Mouse (Mus musculus) intestine, embryonic 14.5 days (tissue): ENCODE data around the gene Cdx4. TPM values are rescaled to one million over a fixed set of nuclear protein-coding genes. Genes with fewer than 3 reads are reported as not detected.
A peak's percentile ranks its signal among the peaks of the same experiment; 100 is the strongest.

Source experiments
- ATAC-seq: fragments of 200-750 bp; cut with Nextera tagmentation; replicated peaks from 2 replicates; pipeline ENCODE4 v1.8.0; 2017; ENCODE audit warnings: low read depth, moderate number of reproducible peaks, moderate TSS enrichment, moderate library complexity; ENCODE audit not compliant: low FRiP score, low TSS enrichment
- DNase-seq: peaks from one replicate; pipeline ENCODE4 v3.0.0-alpha.2; 2018; ENCODE audit warnings: low spot score
- H3K27ac ChIP-seq: fragments of 300-500 bp; sonication (generic); 2 replicates; pipeline ENCODE4 v1.5.1; 2014; ENCODE audit warnings: low read depth, mild to moderate bottlenecking, control low read depth
- H3K27me3 ChIP-seq: fragments of 300-500 bp; sonication (generic); replicated peaks from 2 replicates; pipeline ENCODE4 v1.6.1; 2014; ENCODE audit warnings: low read length, control low read depth; ENCODE audit not compliant: control insufficient read depth, insufficient read depth
- H3K36me3 ChIP-seq: fragments of 300-500 bp; sonication (generic); 2 replicates; pipeline ENCODE4 v1.6.1; 2014; ENCODE audit warnings: low read length, control low read depth; ENCODE audit not compliant: control insufficient read depth, insufficient read depth
- H3K4me1 ChIP-seq: fragments of 300-500 bp; sonication (generic); replicated peaks from 2 replicates; pipeline ENCODE4 v1.6.1; 2014; ENCODE audit warnings: low read length, control low read depth, mixed read lengths; ENCODE audit not compliant: control insufficient read depth, insufficient read depth
- H3K4me2 ChIP-seq: fragments of 300-500 bp; sonication (generic); 2 replicates; pipeline ENCODE4 v1.6.1; 2014; ENCODE audit warnings: low read length
- H3K4me3 ChIP-seq: fragments of 300-500 bp; sonication (generic); 2 replicates; pipeline ENCODE4 v1.5.1; 2014; ENCODE audit warnings: low read depth, low read length, control low read depth, mixed read lengths
- H3K9ac ChIP-seq: fragments of 300-500 bp; sonication (generic); 2 replicates; pipeline ENCODE4 v1.6.1; 2014; ENCODE audit warnings: mild to moderate bottlenecking, low read length
- H3K9me3 ChIP-seq: fragments of 300-500 bp; sonication (generic); 2 replicates; pipeline ENCODE4 v1.6.1; 2016; ENCODE audit warnings: low read length, control low read depth; ENCODE audit not compliant: control insufficient read depth
- WGBS: fragments of 180-500 bp; shearing (Covaris S2); extraction: QIAGEN DNeasy Blood & Tissue Kit; methylation state at CpG from one replicate; pipeline ENCODE4 v1.1.7; 2014; 5-methylcytosine and 5-hydroxymethylcytosine counted together
- polyA plus RNA-seq: library from polyadenylated mRNA; unstranded; fragments of >200 nt; fragmentation: Nextera tagmentation; extraction: Ambion mirVana; gene quantifications from 2 replicates; pipeline ENCODE4 v1.2.1, GENCODE M21; 2014

Cdx4 gene
- polyA plus RNA-seq = not detected in 2 replicates

GRCm38 (mm10) chrX:103321146-103321545 is at the start of gene Cdx4:
Gene Cdx4, plus strand, starts transcription at chrX:103321398.
- Histone ChIP-seq H3K27ac (no peak within 1 kb of the TSS), H3K4me2 (peak within 1 kb of the TSS; percentile 30), H3K9ac (no peak within 1 kb of the TSS), H3K27me3 (peaks cover 66% of the 10 kb centered on the region), H3K4me3 (no peak within 1 kb of the TSS; the same call in 1 of the 2 replicates), H3K36me3 (no peaks in the 10 kb centered on the region), H3K4me1 (no peaks in the 10 kb centered on the region), H3K9me3 (no peaks in the 10 kb centered on the region)
- DNase-seq (no peak), ATAC-seq (no peak)
- whole genome bisulfite sequencing = 30% methylated on average over 13 of the region's 13 CpGs

- no peaks in the 10 kb centered on the region for H3K9me3 ChIP-seq
- H3K4me2 ChIP-seq = no peak overlapping the region
- no peak for ATAC-seq
- no peak overlapping the region for H3K9ac ChIP-seq
- no peak overlapping the region for H3K27ac ChIP-seq
- H3K27me3 ChIP-seq = no peaks in the 10 kb centered on the region
- no peaks in the 10 kb centered on the region for H3K4me1 ChIP-seq
- H3K4me3 ChIP-seq = no peak overlapping the region
- WGBS = 78% methylated on average over 4 of the region's 5 CpGs
- no peaks in the 10 kb centered on the region for H3K36me3 ChIP-seq
- peak; percentile 53 for DNase-seq
Measured at GRCm38 (mm10) chrX:103274325-103274724, 46.9 kb upstream of the Cdx4 start.

GRCm38 (mm10) chrX:103286899-103287722 is 34.1 kb upstream of the Cdx4 start:
- H3K27me3 ChIP-seq = peaks cover 29% of the 10 kb centered on the region
- no peak overlapping the region for H3K4me3 ChIP-seq
- WGBS = 41% methylated on average over 4 of the region's 4 CpGs
- no peaks in the 10 kb centered on the region for H3K4me1 ChIP-seq
- no peaks in the 10 kb centered on the region for H3K36me3 ChIP-seq
- DNase-seq (no peak), ATAC-seq (no peak)
- no peaks in the 10 kb centered on the region for H3K9me3 ChIP-seq
- no peak overlapping the region for H3K27ac ChIP-seq
- no peak overlapping the region for H3K9ac ChIP-seq
- H3K4me2 ChIP-seq = no peak overlapping the region

GRCm38 (mm10) chrX:103287846-103288377 is 33.3 kb upstream of the Cdx4 start:
- no peak overlapping the region for H3K9ac ChIP-seq
- no peak overlapping the region for H3K27ac ChIP-seq
- ATAC-seq = no peak
- 22% methylated on average over 10 of the region's 10 CpGs for WGBS
- DNase-seq = no peak
- H3K4me2 ChIP-seq = no peak overlapping the region
- H3K9me3 ChIP-seq = no peaks in the 10 kb centered on the region
- peaks cover 25% of the 10 kb centered on the region for H3K27me3 ChIP-seq
- no peaks in the 10 kb centered on the region for H3K4me1 ChIP-seq
- H3K4me3 ChIP-seq = no peak overlapping the region
- H3K36me3 ChIP-seq = no peaks in the 10 kb centered on the region

GRCm38 (mm10) chrX:103288485-103289330 is 32.5 kb upstream of the Cdx4 start:
- Histone ChIP-seq H3K36me3 (no peaks in the 10 kb centered on the region), H3K27me3 (peaks cover 25% of the 10 kb centered on the region), H3K4me2 (peak overlapping the region; percentile 37), H3K27ac (no peak overlapping the region), H3K4me1 (no peaks in the 10 kb centered on the region), H3K9me3 (no peaks in the 10 kb centered on the region), H3K9ac (no peak overlapping the region), H3K4me3 (peak overlapping the region; percentile 16; the same call in 1 of the 2 replicates)
- DNase-seq (peak; percentile 54), ATAC-seq (no peak; the same call in 1 of the 2 replicates)
- 17% methylated on average over 25 of the region's 25 CpGs for WGBS

- H3K4me1 ChIP-seq = no peaks in the 10 kb centered on the region
- WGBS = 56% methylated on average over 4 of the region's 4 CpGs
- H3K4me3 ChIP-seq = no peak overlapping the region
- ATAC-seq = no peak
- 0 out of 2 replicates have a peak, but pooled peaks cover 9% of the 10 kb centered on the region for H3K27me3 ChIP-seq
- no peak overlapping the region for H3K9ac ChIP-seq
- H3K36me3 ChIP-seq = no peaks in the 10 kb centered on the region
- H3K4me2 ChIP-seq = no peak overlapping the region
- no peak overlapping the region for H3K27ac ChIP-seq
- DNase-seq = no peak
- no peaks in the 10 kb centered on the region for H3K9me3 ChIP-seq
Measured at GRCm38 (mm10) chrX:103298937-103299336, 22.3 kb upstream of the Cdx4 start.

- H3K4me3 ChIP-seq = no peak overlapping the region
- 88% methylated on average over 1 of the region's 1 CpGs for WGBS
- no peak for ATAC-seq
Measured at GRCm38 (mm10) chrX:103308262-103308661, 12.9 kb upstream of the Cdx4 start.

GRCm38 (mm10) chrX:103311723-103312122 is 9.5 kb upstream of the Cdx4 start:
- no peaks in the 10 kb centered on the region for H3K4me1 ChIP-seq
- H3K9me3 ChIP-seq = no peaks in the 10 kb centered on the region
- peaks cover 7% of the 10 kb centered on the region; the same call in 1 of the 2 replicates for H3K27me3 ChIP-seq
- no peaks in the 10 kb centered on the region for H3K36me3 ChIP-seq
- no peak overlapping the region for H3K27ac ChIP-seq
- no peak for DNase-seq
- no peak for ATAC-seq
- H3K9ac ChIP-seq = no peak overlapping the region
- WGBS = 82% methylated on average over 3 of the region's 3 CpGs
- H3K4me3 ChIP-seq = no peak overlapping the region
- H3K4me2 ChIP-seq = no peak overlapping the region

More at GRCm38 (mm10) chrX:103308262-103308661, 12.9 kb upstream of the Cdx4 start:
- Histone ChIP-seq H3K4me1 (no peaks in the 10 kb centered on the region), H3K36me3 (no peaks in the 10 kb centered on the region), H3K9me3 (no peaks in the 10 kb centered on the region), H3K27ac (no peak overlapping the region), H3K9ac (no peak overlapping the region), H3K4me2 (no peak overlapping the region), H3K27me3 (0 out of 2 replicates have a peak, but pooled peaks cover 7% of the 10 kb centered on the region)
- DNase-seq = no peak
